Mouse (Mus musculus) small intestine, adult 2 months (tissue): ENCODE results near the gene Sos1.

Experiments used
- CTCF ChIP-seq: fragments of 200-500 bp; IDR thresholded peaks from 2 replicates; pipeline ENCODE4 v1.5.1; 2012; ENCODE audit warnings: low read depth, mild to moderate bottlenecking, control low read depth, inconsistent platforms, low read length, moderate library complexity, mixed read lengths; ENCODE audit not compliant: insufficient replicate concordance, insufficient read length; ENCODE audit errors: extremely low read depth
- POLR2A ChIP-seq: fragments of 200-500 bp; IDR thresholded peaks from 2 replicates; pipeline ENCODE4 v1.6.1; 2012; ENCODE audit warnings: low read depth, mild to moderate bottlenecking, control low read depth, inconsistent platforms, low read length, moderate library complexity

DNA sequence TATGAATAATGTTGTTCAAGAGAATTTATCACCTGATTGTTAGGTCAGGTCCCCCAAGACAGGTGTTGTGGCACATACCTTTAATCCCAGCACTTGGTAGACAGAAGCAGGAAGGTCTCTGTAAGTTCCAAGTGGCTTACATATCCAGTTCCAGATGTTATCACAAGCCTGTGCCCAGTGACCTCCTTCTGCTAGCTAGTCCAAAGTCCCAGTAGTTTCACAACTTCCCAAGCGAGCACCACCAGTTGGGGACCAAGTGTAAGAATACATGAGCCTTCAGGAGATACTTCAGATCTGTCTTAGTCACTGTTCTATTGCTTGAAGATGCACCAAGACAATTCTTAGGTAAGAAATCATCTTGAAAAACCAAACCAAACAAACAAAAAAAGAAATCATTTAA, 13.6 kb upstream of the Sos1 start:
- TF ChIP-seq POLR2A (no peak), CTCF (no peak)
